In the genomic region with DNA sequence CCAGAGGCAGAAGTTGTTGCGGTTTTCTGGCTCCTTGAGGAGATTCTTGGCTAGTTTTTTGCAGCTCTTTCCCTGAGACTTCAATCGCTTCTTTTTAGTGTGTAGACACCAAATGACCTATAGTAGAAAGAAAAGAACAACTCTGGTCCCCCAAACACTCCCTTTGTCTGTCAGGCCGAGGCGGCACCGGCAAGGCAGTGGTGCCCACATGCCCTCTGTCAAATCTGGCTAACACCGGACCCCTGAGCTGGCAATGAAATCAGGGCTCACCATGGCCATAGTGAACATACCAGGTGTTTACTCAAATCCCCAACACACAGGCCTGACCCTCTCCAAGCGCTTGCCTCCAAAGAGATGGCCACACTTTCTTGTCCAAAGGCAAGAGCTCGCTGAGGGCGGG, we compare ENCODE assay signal across 14 mouse cellular contexts.
"Had no signal": no experiment of that assay in that cellular context is flagged by ENCODE, and none has a peak within 500 bp of the region (broad histone marks: within the 10 kb centered on the region; RNA-seq: fewer than 3 reads in every experiment).

No protein-coding gene starts in this region.

- H3K9ac ChIP-seq: heart, embryonic 12.5 days; heart, embryonic 13.5 days; heart, embryonic 15.5 days; hindbrain, embryonic 12.5 days; hindbrain, embryonic 13.5 days; hindbrain, embryonic 14.5 days; hindbrain, embryonic 15.5 days; intestine, embryonic 15.5 days had no signal

- H3K27me3 ChIP-seq: heart, embryonic 12.5 days; heart, embryonic 13.5 days; heart, embryonic 15.5 days; hindbrain, embryonic 12.5 days; hindbrain, embryonic 13.5 days; hindbrain, embryonic 15.5 days; intestine, embryonic 15.5 days had no signal

- H3K4me3 ChIP-seq: heart, embryonic 10.5 days; heart, embryonic 12.5 days; heart, embryonic 13.5 days; heart, embryonic 15.5 days; hindbrain, embryonic 10.5 days; hindbrain, embryonic 12.5 days; hindbrain, embryonic 13.5 days; hindbrain, embryonic 15.5 days; intestine, embryonic 15.5 days; left cerebral cortex, adult 2 months had no signal

- H3K4me1 ChIP-seq: hindbrain, embryonic 12.5 days; hindbrain, embryonic 15.5 days had no signal

- H3K9me3 ChIP-seq: heart, embryonic 10.5 days; heart, embryonic 12.5 days; heart, embryonic 13.5 days; heart, embryonic 15.5 days; hindbrain, embryonic 10.5 days; hindbrain, embryonic 12.5 days; hindbrain, embryonic 13.5 days; hindbrain, embryonic 15.5 days; intestine, embryonic 15.5 days had no signal

- H3K27ac ChIP-seq: heart, embryonic 10.5 days; heart, embryonic 13.5 days; heart, embryonic 15.5 days; hindbrain, embryonic 10.5 days; hindbrain, embryonic 12.5 days; hindbrain, embryonic 13.5 days; hindbrain, embryonic 14.5 days; hindbrain, embryonic 15.5 days; hindbrain, postnatal 0 days; intestine, embryonic 15.5 days; kidney, postnatal 0 days had no signal

- H3K4me2 ChIP-seq: heart, embryonic 11.5 days; heart, embryonic 12.5 days; heart, embryonic 13.5 days; heart, embryonic 15.5 days; hindbrain, embryonic 12.5 days; hindbrain, embryonic 13.5 days; hindbrain, embryonic 14.5 days; hindbrain, embryonic 15.5 days; intestine, embryonic 15.5 days had no signal
